In the genomic region with DNA sequence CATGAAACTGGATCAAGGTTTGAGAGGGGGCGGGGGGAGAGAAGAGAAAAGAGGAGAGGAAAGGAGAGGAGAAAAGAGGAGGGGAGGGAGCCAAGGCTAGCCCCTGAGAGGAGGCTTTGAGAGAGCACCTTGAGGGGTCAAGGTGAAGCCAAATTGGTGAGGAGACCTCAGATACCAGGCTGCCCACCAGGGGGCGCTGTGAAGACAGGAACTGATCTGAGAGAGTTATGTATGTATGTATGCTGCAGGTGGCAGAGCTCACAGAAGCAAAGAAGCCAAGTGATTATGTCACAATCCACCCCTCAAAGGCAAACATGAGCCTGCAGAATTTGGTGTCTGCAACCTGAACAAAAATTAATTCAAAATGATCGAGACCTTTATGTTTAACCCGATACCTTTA, we compare ENCODE assay signal across 9 mouse cellular contexts. TPM values are rescaled to one million over a fixed set of nuclear protein-coding genes. Genes with fewer than 3 reads are reported as not detected.
A peak's percentile ranks its signal among the peaks of the same experiment; 100 is the strongest.
DNase-seq lines count a peak whose midpoint lies in the region; ATAC-seq and TF ChIP-seq lines count a peak whose summit lies in the region.
"Had no signal": no experiment of that assay in that cellular context is flagged by ENCODE, and none has a peak within 500 bp of the region (broad histone marks: within the 10 kb centered on the region; RNA-seq: fewer than 3 reads in every experiment).

No protein-coding gene starts in this region.

- H3K4me1 ChIP-seq in G1E (ENCODE audit: insufficient read depth, low read depth, low read length): no peaks in the 10 kb centered on the region; the same call in none of the 2 replicates
- H3K4me1 ChIP-seq: limb, embryonic 15.5 days had no signal

- ATAC-seq in G1E (ENCODE audit: extremely low read depth, insufficient number of reproducible peaks, low FRiP score, poor library complexity, severe bottlenecking): peak; percentile 49

- peak; percentile 75 for TF ChIP-seq CTCF in G1E (IDR thresholded peaks at IDR 0.05; ENCODE audit: low read depth, low read length)
- TF ChIP-seq CTCF in brain, embryonic 14.5 days (IDR thresholded peaks at IDR 0.05; ENCODE audit: borderline replicate concordance, extremely low read depth, insufficient read depth, insufficient read length): peak; percentile 88

- no peaks in the 10 kb centered on the region for H3K9me3 ChIP-seq in G1E (replicated peaks)
- H3K9me3 ChIP-seq: limb, embryonic 15.5 days had no signal

- peaks cover 90% of the 10 kb centered on the region for H3K36me3 ChIP-seq in G1E (replicated peaks)

- DNase-seq in G1E (ENCODE audit: low spot score): peak; percentile 31
- DNase-seq in brain, embryonic 14.5 days (ENCODE audit: low read depth): peak; percentile 83
- peak; percentile 37 for DNase-seq in fibroblast of lung, adult 2 months (ENCODE audit: low read depth)
- peak; percentile 92 for DNase-seq in heart, postnatal 4 days
- peak; percentile 76 for DNase-seq in layer of hippocampus, adult 9-11 months
- peak; percentile 94 for DNase-seq in lung, postnatal 14 days
- peak; percentile 86 to 88 for DNase-seq in right cerebral cortex, adult 2 months (ENCODE audit: low spot score in 2 of 2)
- peak; percentile 78 for DNase-seq in urinary bladder, adult 2 months (ENCODE audit: low spot score)

- H3K4me3 ChIP-seq in G1E (ENCODE audit: low read depth, low read length): no peak overlapping the region
- H3K4me3 ChIP-seq: limb, embryonic 15.5 days had no signal

- no peaks in the 10 kb centered on the region for H3K27me3 ChIP-seq in G1E (ENCODE audit: insufficient read depth, low read length)
- H3K27me3 ChIP-seq: limb, embryonic 15.5 days had no signal

- no peak for TF ChIP-seq POLR2A in brain, embryonic 14.5 days (IDR thresholded peaks at IDR 0.05; ENCODE audit: borderline replicate concordance, extremely low read depth, insufficient read depth, insufficient read length, poor library complexity, severe bottlenecking)

RNA-seq across cellular contexts. Expression of a gene that starts 27.0 kb away (rescaled TPM):
- 103 and 105 TPM in 2 replicates for total RNA-seq in G1E (2014; fragmentation: Nextera tagmentation)
- total RNA-seq in G1E (2017): 78.1 and 84.1 TPM in 2 replicates
- 81.7 and 84.0 TPM in 2 replicates for polyA plus RNA-seq in G1E (2012)
- polyA plus RNA-seq in brain, embryonic 14.5 days (2012; rRNA removed): 127 and 128 TPM in 2 replicates
- total RNA-seq in heart, postnatal 4 days (2021): 10 to 100 TPM; 71.3 to 74.6 TPM
- 52.2 and 56.8 TPM in 2 replicates for polyA plus RNA-seq in urinary bladder, adult 2 months (2012; rRNA removed)

RNA-seq across cellular contexts. Expression of a gene that starts 31.0 kb away (rescaled TPM):
- total RNA-seq in G1E (2014; fragmentation: Nextera tagmentation) (63.2 and 66.5 TPM in 2 replicates), G1E (2017) (46.4 and 46.7 TPM in 2 replicates)
- 14.8 and 16.2 TPM in 2 replicates for polyA plus RNA-seq in G1E (2012)
- polyA plus RNA-seq in brain, embryonic 14.5 days (2012; rRNA removed): 29.3 and 31.0 TPM in 2 replicates
- total RNA-seq in heart, postnatal 4 days (2021): 10 to 100 TPM; 16.7 to 17.6 TPM
- 35.3 and 38.1 TPM in 2 replicates for polyA plus RNA-seq in urinary bladder, adult 2 months (2012; rRNA removed)

Comparison
In these comparisons a context has a peak if more than half of its experiments do, and no peak if none do; other contexts are left out.
1. DNase-seq: peak in every context shown above with its lines; median percentile 94 in lung, postnatal 14 days; 92 in heart, postnatal 4 days; 87 in right cerebral cortex, adult 2 months; 83 in brain, embryonic 14.5 days; 78 in urinary bladder, adult 2 months; 76 in layer of hippocampus, adult 9-11 months; 37 in fibroblast of lung, adult 2 months; 31 in G1E.